ENCODE assay signal across 29 mouse cellular contexts in the genomic region with DNA sequence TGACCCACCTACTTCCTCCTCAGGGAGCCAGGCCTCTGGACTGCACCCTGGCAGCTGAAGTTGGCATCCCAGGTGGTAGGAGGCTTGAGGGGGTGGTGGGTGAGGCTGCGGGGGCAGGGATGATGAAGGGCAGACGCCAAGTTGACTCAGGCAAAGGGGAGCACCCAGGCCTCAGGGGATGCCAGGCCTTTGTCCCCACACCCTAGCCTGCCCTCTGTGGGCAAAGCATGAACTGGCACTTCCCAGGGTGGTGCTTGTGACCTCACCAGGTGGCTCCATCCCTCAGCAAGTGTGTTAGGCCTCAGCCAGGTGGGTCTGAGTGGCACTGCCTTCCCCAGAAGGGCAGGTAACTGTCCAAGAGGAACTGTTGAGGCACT. TPM values are rescaled to one million over a fixed set of nuclear protein-coding genes. Genes with fewer than 3 reads are reported as not detected.
A peak's percentile ranks its signal among the peaks of the same experiment; 100 is the strongest.
DNase-seq lines count a peak whose midpoint lies in the region; ATAC-seq and TF ChIP-seq lines count a peak whose summit lies in the region.
"Had no signal": no experiment of that assay in that cellular context is flagged by ENCODE, and none has a peak within 500 bp of the region (broad histone marks: within the 10 kb centered on the region; RNA-seq: fewer than 3 reads in every experiment).

No protein-coding gene starts in this region.

- H3K27ac ChIP-seq in kidney, adult 2 months (ENCODE audit: insufficient read depth, low read depth, low read length): no peak overlapping the region
- no peak overlapping the region for H3K27ac ChIP-seq in kidney, embryonic 16.5 days (ENCODE audit: low read length)
- no peak overlapping the region for H3K27ac ChIP-seq in midbrain, postnatal 0 days (ENCODE audit: low read depth, low read length)
- no peak overlapping the region for H3K27ac ChIP-seq in midbrain, embryonic 10.5 days (replicated peaks)
- H3K27ac ChIP-seq in stomach, postnatal 0 days (replicated peaks): peak overlapping the region; percentile 9; the same call in 1 of the 2 replicates
- H3K27ac ChIP-seq: hindbrain, embryonic 12.5 days; left cerebral cortex, adult 2 months had no signal

- H3K4me2 ChIP-seq in kidney, embryonic 16.5 days (replicated peaks; ENCODE audit: low read depth, low read length): no peak overlapping the region
- no peak overlapping the region for H3K4me2 ChIP-seq in midbrain, postnatal 0 days (ENCODE audit: low read depth, low read length, poor library complexity, severe bottlenecking)
- no peak overlapping the region for H3K4me2 ChIP-seq in stomach, postnatal 0 days (replicated peaks; ENCODE audit: low read depth)

- ATAC-seq in kidney, embryonic 16.5 days (ENCODE audit: low FRiP score, low TSS enrichment): no peak
- no peak for ATAC-seq in midbrain, postnatal 0 days (ENCODE audit: low FRiP score)
- 0 out of 2 replicates have a peak, but pooled peaks have one; percentile 9 for ATAC-seq in megakaryocyte progenitor cell, adult 5-6 weeks (replicated peaks; ENCODE audit: poor library complexity)
- ATAC-seq in stomach, postnatal 0 days (ENCODE audit: low FRiP score, low TSS enrichment): peak; percentile 11; the same call in 1 of the 2 replicates
- ATAC-seq: activated CD4-positive, CD25-positive, alpha-beta regulatory T cell, adult 4 months; inflammation-experienced regulatory T-cells, adult 6 months had no signal

- no peak for TF ChIP-seq EP300 in stomach, postnatal 0 days (optimal IDR thresholded peaks at IDR 0.05)

- no peak overlapping the region for H3K9ac ChIP-seq in kidney, embryonic 16.5 days (replicated peaks; ENCODE audit: low read length)
- H3K9ac ChIP-seq in midbrain, postnatal 0 days (replicated peaks; ENCODE audit: low read length, poor library complexity, severe bottlenecking): no peak overlapping the region
- no peak overlapping the region for H3K9ac ChIP-seq in stomach, postnatal 0 days (ENCODE audit: low read length)

- no peak overlapping the region for H3K4me3 ChIP-seq in kidney, adult 2 months (ENCODE audit: insufficient read depth, low read depth, low read length)
- no peak overlapping the region for H3K4me3 ChIP-seq in kidney, embryonic 16.5 days (ENCODE audit: low read length)
- H3K4me3 ChIP-seq in midbrain, postnatal 0 days (ENCODE audit: low read depth, low read length): no peak overlapping the region
- no peak overlapping the region; the same call in 1 of the 2 replicates for H3K4me3 ChIP-seq in midbrain, embryonic 10.5 days
- no peak overlapping the region for H3K4me3 ChIP-seq in stomach, postnatal 0 days (ENCODE audit: low read depth, low read length)

- DNase-seq in kidney, adult 2 months: no peak
- no peak for DNase-seq in midbrain, postnatal 0 days (ENCODE audit: low spot score)
- DNase-seq in midbrain, embryonic 10.5 days (ENCODE audit: low spot score): no peak
- DNase-seq in stomach, postnatal 0 days (ENCODE audit: low spot score): no peak
- DNase-seq in adipocyte (ENCODE audit: low spot score): no peak
- DNase-seq: adrenal gland, postnatal 10 days; cerebellum, adult 8-10 months; cerebellum, postnatal 36 days; gastrocnemius, postnatal 25 days; heart, adult 18-20 months; heart, postnatal 10 days; kidney, adult 9 months; kidney, postnatal 4 days; liver; lung, postnatal 36 days; retina, postnatal 1 day; right cerebral cortex, postnatal 25 days; spleen, adult 18-20 months; thymus, postnatal 25 days had no signal

- TF ChIP-seq POLR2A in kidney, adult 2 months (IDR thresholded peaks at IDR 0.05; ENCODE audit: low read depth, low read length): no peak

- 0 out of 2 replicates have a peak, but pooled peaks have one; percentile 12 for TF ChIP-seq CTCF in kidney, adult 2 months (conservative IDR thresholded peaks at IDR 0.05; ENCODE audit: insufficient read depth, insufficient read length, low read depth, low read length)
- 0 out of 2 replicates have a peak, but pooled peaks have one; percentile 10 for TF ChIP-seq CTCF in midbrain, postnatal 0 days (IDR thresholded peaks at IDR 0.05)
- peak; percentile 48 for TF ChIP-seq CTCF in stomach, postnatal 0 days (IDR thresholded peaks at IDR 0.05; ENCODE audit: low read depth)

- peaks cover 9% of the 10 kb centered on the region; the same call in 1 of the 2 replicates for H3K4me1 ChIP-seq in kidney, adult 2 months (ENCODE audit: control insufficient read depth, insufficient read depth, low read length)
- H3K4me1 ChIP-seq in kidney, embryonic 16.5 days (ENCODE audit: insufficient read depth, low read length): peaks cover 16% of the 10 kb centered on the region
- peaks cover 1% of the 10 kb centered on the region; the same call in 1 of the 2 replicates for H3K4me1 ChIP-seq in midbrain, postnatal 0 days (ENCODE audit: insufficient read depth, low read length)
- peaks cover 26% of the 10 kb centered on the region for H3K4me1 ChIP-seq in midbrain, embryonic 10.5 days
- H3K4me1 ChIP-seq in stomach, postnatal 0 days (replicated peaks; ENCODE audit: control insufficient read depth, insufficient read depth): peaks cover 10% of the 10 kb centered on the region

- 75% methylated on average over 2 of the region's 2 CpGs for WGBS in kidney, adult 2 months
- WGBS in kidney, embryonic 16.5 days: 78% methylated on average over 2 of the region's 2 CpGs
- WGBS in midbrain, postnatal 0 days: 72% methylated on average over 2 of the region's 2 CpGs
- 67% methylated on average over 2 of the region's 2 CpGs for whole genome bisulfite sequencing in midbrain, embryonic 10.5 days
- 63% methylated on average over 2 of the region's 2 CpGs for WGBS in stomach, postnatal 0 days

- no peaks in the 10 kb centered on the region for H3K36me3 ChIP-seq in kidney, adult 2 months (ENCODE audit: control insufficient read depth, insufficient read depth, low read length)
- peaks cover 14% of the 10 kb centered on the region for H3K36me3 ChIP-seq in kidney, embryonic 16.5 days (ENCODE audit: insufficient read depth, low read length)
- H3K36me3 ChIP-seq in midbrain, postnatal 0 days (ENCODE audit: insufficient read depth, low read length): peaks cover 10% of the 10 kb centered on the region
- peaks cover 18% of the 10 kb centered on the region for H3K36me3 ChIP-seq in midbrain, embryonic 10.5 days
- no peaks in the 10 kb centered on the region for H3K36me3 ChIP-seq in stomach, postnatal 0 days (ENCODE audit: control insufficient read depth, insufficient read depth, low read length)

- no peaks in the 10 kb centered on the region for H3K9me3 ChIP-seq in kidney, embryonic 16.5 days (ENCODE audit: low read length)
- H3K9me3 ChIP-seq in midbrain, postnatal 0 days (ENCODE audit: low read length): no peaks in the 10 kb centered on the region
- H3K9me3 ChIP-seq in midbrain, embryonic 10.5 days (replicated peaks): no peaks in the 10 kb centered on the region
- H3K9me3 ChIP-seq in stomach, postnatal 0 days (ENCODE audit: control insufficient read depth, low read length): no peaks in the 10 kb centered on the region
- H3K9me3 ChIP-seq: forebrain, embryonic 10.5 days; heart, embryonic 12.5 days; hindbrain, embryonic 12.5 days had no signal

- no peaks in the 10 kb centered on the region for H3K27me3 ChIP-seq in kidney, adult 2 months (replicated peaks; ENCODE audit: control insufficient read depth, insufficient read depth, low read length)
- H3K27me3 ChIP-seq in kidney, embryonic 16.5 days (ENCODE audit: insufficient read depth, low read length): peaks cover 55% of the 10 kb centered on the region
- H3K27me3 ChIP-seq in midbrain, postnatal 0 days (ENCODE audit: insufficient read depth, low read length): peaks cover 26% of the 10 kb centered on the region
- H3K27me3 ChIP-seq in midbrain, embryonic 10.5 days (ENCODE audit: low read depth, poor library complexity, severe bottlenecking): peaks cover 65% of the 10 kb centered on the region
- H3K27me3 ChIP-seq in stomach, postnatal 0 days (ENCODE audit: control insufficient read depth, insufficient read depth, low read length): peaks cover 21% of the 10 kb centered on the region; the same call in 1 of the 2 replicates

RNA-seq across cellular contexts. Expression of a gene that starts 7.5 kb away (rescaled TPM):
- 0.11 and 0.16 TPM in 2 replicates for polyA plus RNA-seq in kidney, adult 2 months (2012; rRNA removed)
- polyA plus RNA-seq in kidney, embryonic 16.5 days (2015; fragmentation: Nextera tagmentation; extraction: Ambion mirVana): 0.11 and 0.14 TPM in 2 replicates
- 2.3 TPM in 2 replicates for total RNA-seq in midbrain, postnatal 0 days (2014; rRNA removed)
- polyA plus RNA-seq in midbrain, postnatal 0 days (2015; fragmentation: Nextera tagmentation; extraction: Ambion mirVana): 1.6 and 1.8 TPM in 2 replicates
- polyA plus RNA-seq in midbrain, embryonic 10.5 days (2016; fragmentation: Nextera tagmentation; extraction: Ambion mirVana): 0.06 TPM in 2 replicates
- total RNA-seq in megakaryocyte progenitor cell, adult 5-6 weeks (2015): not detected in 2 replicates
- 0.17 and 0.34 TPM in 2 replicates for total RNA-seq in megakaryocyte progenitor cell, adult 5-6 weeks (2017)
- polyA plus RNA-seq in stomach, postnatal 0 days (2015; fragmentation: Nextera tagmentation; extraction: Ambion mirVana): 30.8 and 33.0 TPM in 2 replicates
- total RNA-seq: gastrocnemius, postnatal 25 days; heart, postnatal 10 days had no signal
- polyA plus RNA-seq: activated CD4-positive, CD25-positive, alpha-beta regulatory T cell, adult 4 months; inflammation-experienced regulatory T-cells, adult 6 months; liver, embryonic 16.5 days had no signal

RNA-seq across cellular contexts. Expression of a gene that starts 16.9 kb away (rescaled TPM):
- 62.3 and 74.6 TPM in 2 replicates for polyA plus RNA-seq in kidney, adult 2 months (2012; rRNA removed)
- polyA plus RNA-seq in kidney, embryonic 16.5 days (2015; fragmentation: Nextera tagmentation; extraction: Ambion mirVana): 89.7 and 94.2 TPM in 2 replicates
- 14.9 and 23.9 TPM in 2 replicates for total RNA-seq in midbrain, postnatal 0 days (2014; rRNA removed)
- 32.2 and 32.6 TPM in 2 replicates for polyA plus RNA-seq in midbrain, postnatal 0 days (2015; fragmentation: Nextera tagmentation; extraction: Ambion mirVana)
- polyA plus RNA-seq in midbrain, embryonic 10.5 days (2016; fragmentation: Nextera tagmentation; extraction: Ambion mirVana): 65.2 and 68.2 TPM in 2 replicates
- total RNA-seq in megakaryocyte progenitor cell, adult 5-6 weeks (2015): 55.2 and 58.3 TPM in 2 replicates
- total RNA-seq in megakaryocyte progenitor cell, adult 5-6 weeks (2017): 26.1 and 39.5 TPM in 2 replicates
- 113 and 123 TPM in 2 replicates for polyA plus RNA-seq in stomach, postnatal 0 days (2015; fragmentation: Nextera tagmentation; extraction: Ambion mirVana)

RNA-seq across cellular contexts. Expression of a gene that starts 16.9 kb away (rescaled TPM):
- polyA plus RNA-seq in kidney, adult 2 months (2012; rRNA removed): 8.6 and 10.3 TPM in 2 replicates
- 1.8 and 2.2 TPM in 2 replicates for polyA plus RNA-seq in kidney, embryonic 16.5 days (2015; fragmentation: Nextera tagmentation; extraction: Ambion mirVana)
- total RNA-seq in midbrain, postnatal 0 days (2014; rRNA removed): 17.8 and 21.4 TPM in 2 replicates
- 3.9 and 4.2 TPM in 2 replicates for polyA plus RNA-seq in midbrain, postnatal 0 days (2015; fragmentation: Nextera tagmentation; extraction: Ambion mirVana)
- polyA plus RNA-seq in midbrain, embryonic 10.5 days (2016; fragmentation: Nextera tagmentation; extraction: Ambion mirVana): 2.3 and 2.4 TPM in 2 replicates
- 2.9 and 3.3 TPM in 2 replicates for total RNA-seq in megakaryocyte progenitor cell, adult 5-6 weeks (2015)
- total RNA-seq in megakaryocyte progenitor cell, adult 5-6 weeks (2017): 1.3 and 1.5 TPM in 2 replicates
- polyA plus RNA-seq in stomach, postnatal 0 days (2015; fragmentation: Nextera tagmentation; extraction: Ambion mirVana): 3.2 and 3.7 TPM in 2 replicates

RNA-seq across cellular contexts. Expression of a gene that starts 37.8 kb away (rescaled TPM):
- polyA plus RNA-seq in kidney, adult 2 months (2012; rRNA removed): 87.0 and 92.0 TPM in 2 replicates
- polyA plus RNA-seq in kidney, embryonic 16.5 days (2015; fragmentation: Nextera tagmentation; extraction: Ambion mirVana): 21.9 and 23.9 TPM in 2 replicates
- 114 and 127 TPM in 2 replicates for total RNA-seq in midbrain, postnatal 0 days (2014; rRNA removed)
- polyA plus RNA-seq in midbrain, postnatal 0 days (2015; fragmentation: Nextera tagmentation; extraction: Ambion mirVana): 27.8 and 28.1 TPM in 2 replicates
- polyA plus RNA-seq in midbrain, embryonic 10.5 days (2016; fragmentation: Nextera tagmentation; extraction: Ambion mirVana): 20.3 and 20.5 TPM in 2 replicates
- total RNA-seq in megakaryocyte progenitor cell, adult 5-6 weeks (2015): 11.0 and 11.7 TPM in 2 replicates
- total RNA-seq in megakaryocyte progenitor cell, adult 5-6 weeks (2017): 13.4 and 18.1 TPM in 2 replicates
- 16.5 and 21.2 TPM in 2 replicates for polyA plus RNA-seq in stomach, postnatal 0 days (2015; fragmentation: Nextera tagmentation; extraction: Ambion mirVana)

RNA-seq across cellular contexts. Expression of a gene that starts 52.0 kb away (rescaled TPM):
- 2.7 and 3.3 TPM in 2 replicates for polyA plus RNA-seq in kidney, adult 2 months (2012; rRNA removed)
- polyA plus RNA-seq in kidney, embryonic 16.5 days (2015; fragmentation: Nextera tagmentation; extraction: Ambion mirVana): 0.46 and 0.71 TPM in 2 replicates
- 0.33 and 1.2 TPM in 2 replicates for total RNA-seq in midbrain, postnatal 0 days (2014; rRNA removed)
- polyA plus RNA-seq in midbrain, postnatal 0 days (2015; fragmentation: Nextera tagmentation; extraction: Ambion mirVana): 0.11 TPM in 1 of 2 replicates, not detected in the other
- 0.10 and 0.22 TPM in 2 replicates for polyA plus RNA-seq in midbrain, embryonic 10.5 days (2016; fragmentation: Nextera tagmentation; extraction: Ambion mirVana)
- 5.9 and 6.8 TPM in 2 replicates for total RNA-seq in megakaryocyte progenitor cell, adult 5-6 weeks (2015)
- total RNA-seq in megakaryocyte progenitor cell, adult 5-6 weeks (2017): 2.8 and 4.4 TPM in 2 replicates
- polyA plus RNA-seq in stomach, postnatal 0 days (2015; fragmentation: Nextera tagmentation; extraction: Ambion mirVana): 3.7 and 5.0 TPM in 2 replicates
- total RNA-seq: heart, postnatal 10 days; layer of hippocampus, postnatal 10 days had no signal

Comparison
In these comparisons a context has a peak if more than half of its experiments do, and no peak if none do; other contexts are left out.
1. ATAC-seq: peak in megakaryocyte progenitor cell, adult 5-6 weeks (single experiment) and stomach, postnatal 0 days (single experiment); none in kidney, embryonic 16.5 days (single experiment) and midbrain, postnatal 0 days (single experiment).
2. RNA of a gene that starts 7.5 kb away (polyA plus RNA-seq): 30.8 to 33.0 TPM in stomach, postnatal 0 days; 1.6 to 1.8 TPM in midbrain, postnatal 0 days, 0.11 to 0.16 TPM in kidney, adult 2 months, 0.11 to 0.14 TPM in kidney, embryonic 16.5 days and 0.06 TPM in midbrain, embryonic 10.5 days; every median in the first group is over 10 times any median in the second.
3. Peak in every context shown above with its lines, with median percentiles within 50 percentile points of each other: CTCF ChIP-seq.